Mouse (Mus musculus): ENCODE results near the gene Lif. TPM values are rescaled to one million over a fixed set of nuclear protein-coding genes. Genes with fewer than 3 reads are reported as not detected.

The Lif gene
- polyA plus RNA-seq, 2 experiments, result 0.02 TPM; not detected in 1

DNA sequence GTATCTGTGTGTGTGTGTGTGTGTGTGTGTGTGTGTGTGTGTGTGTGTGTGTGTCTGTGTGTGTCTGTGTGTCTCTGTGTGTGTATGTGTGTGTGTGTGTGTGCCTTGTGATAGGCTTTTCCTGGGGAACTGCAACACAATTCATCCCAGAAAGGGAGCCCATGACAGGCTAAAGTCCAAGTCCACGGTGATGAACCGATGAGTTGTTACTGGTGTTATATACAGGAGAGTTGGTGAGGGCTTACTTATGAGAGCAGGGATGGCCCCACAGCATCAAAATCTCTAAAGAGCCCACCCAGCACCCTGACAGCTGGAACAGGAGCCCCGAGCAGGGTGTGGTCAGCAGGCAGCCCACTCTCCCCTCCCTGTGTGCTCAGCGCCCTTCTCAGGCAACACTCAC lies 16.2 kb upstream of the Lif start:
- TF ChIP-seq CTCF (IDR thresholded peaks at IDR 0.05; ENCODE audit: low read depth) (no peak), EP300 (IDR thresholded peaks at IDR 0.05; ENCODE audit: low read depth) (no peak)
- WGBS (ENCODE audit: insufficient replicate concordance), result 56% methylated on average over 4 of the region's 4 CpGs
- H3K4me3 ChIP-seq (ENCODE audit: insufficient read depth in 1 of 2, low read depth in 2 of 2, low read length in 2 of 2), result no peak overlapping the region
- no peak overlapping the region for H3K27ac ChIP-seq
- H3K36me3 ChIP-seq (replicated peaks; ENCODE audit: control insufficient read depth, insufficient read depth, low read depth), result no peaks in the 10 kb centered on the region
- no peaks in the 10 kb centered on the region for H3K9me3 ChIP-seq (ENCODE audit: control insufficient read depth, low read length)
- H3K27me3 ChIP-seq (ENCODE audit: control insufficient read depth, insufficient read depth, low read length), result no peaks in the 10 kb centered on the region
- ATAC-seq (ENCODE audit: insufficient read depth) (no peak), DNase-seq (ENCODE audit: low read depth in 3 of 3, low spot score in 3 of 3) (no peak)
- no peak overlapping the region for H3K4me2 ChIP-seq (ENCODE audit: low read depth)
- H3K4me1 ChIP-seq (replicated peaks; ENCODE audit: control insufficient read depth in 2 of 2, insufficient read depth in 2 of 2, low read length in 1 of 2), result peaks cover 14 to 24% of the 10 kb centered on the region in 2 experiments
- H3K9ac ChIP-seq (replicated peaks), result no peak overlapping the region

DNA sequence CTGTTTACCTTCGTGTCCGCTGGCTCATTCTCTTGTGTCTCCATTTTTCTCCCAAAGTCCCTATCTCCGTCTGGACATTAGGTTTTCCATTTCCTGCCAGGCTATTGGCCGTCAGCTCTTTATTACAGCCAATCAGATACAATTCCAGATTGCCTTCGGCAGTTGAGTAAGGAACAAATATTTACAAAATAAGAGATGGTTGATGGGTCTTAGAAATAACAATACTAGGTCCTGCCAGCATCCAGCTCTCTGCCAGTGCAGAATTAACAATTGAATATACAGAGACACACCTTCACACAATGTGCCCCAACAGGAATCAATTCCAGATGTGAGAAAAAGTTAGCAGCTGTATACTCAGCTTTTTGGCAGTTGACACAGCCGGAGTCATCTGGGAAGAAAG lies 11.2 kb upstream of the Lif start:
- ATAC-seq (ENCODE audit: insufficient read depth) (no peak), DNase-seq (ENCODE audit: low read depth in 3 of 3, low spot score in 3 of 3) (no peak)
- peaks cover 12 to 23% of the 10 kb centered on the region in 2 experiments for H3K4me1 ChIP-seq (replicated peaks; ENCODE audit: control insufficient read depth in 2 of 2, insufficient read depth in 2 of 2, low read length in 1 of 2)
- H3K9ac ChIP-seq (replicated peaks), result no peak overlapping the region
- WGBS (ENCODE audit: insufficient replicate concordance), result 67% methylated on average over 6 of the region's 6 CpGs
- TF ChIP-seq EP300 (IDR thresholded peaks at IDR 0.05; ENCODE audit: low read depth) (no peak), CTCF (IDR thresholded peaks at IDR 0.05; ENCODE audit: low read depth) (no peak)
- H3K4me2 ChIP-seq (ENCODE audit: low read depth), result no peak overlapping the region
- no peak overlapping the region for H3K27ac ChIP-seq
- H3K9me3 ChIP-seq (ENCODE audit: control insufficient read depth, low read length), result no peaks in the 10 kb centered on the region
- no peaks in the 10 kb centered on the region for H3K36me3 ChIP-seq (replicated peaks; ENCODE audit: control insufficient read depth, insufficient read depth, low read depth)
- no peaks in the 10 kb centered on the region for H3K27me3 ChIP-seq (ENCODE audit: control insufficient read depth, insufficient read depth, low read length)
- H3K4me3 ChIP-seq (ENCODE audit: insufficient read depth in 1 of 2, low read depth in 2 of 2, low read length in 2 of 2), result no peak overlapping the region

GRCm38 (mm10) chr11:4246623-4247022 lies 10.7 kb upstream of the Lif start:
- Histone ChIP-seq H3K4me2 (ENCODE audit: low read depth) (no peak overlapping the region), H3K9me3 (ENCODE audit: control insufficient read depth, low read length) (no peaks in the 10 kb centered on the region), H3K4me1 (replicated peaks; ENCODE audit: control insufficient read depth in 2 of 2, insufficient read depth in 2 of 2, low read length in 1 of 2) (peaks cover 12 to 21% of the 10 kb centered on the region in 2 experiments), H3K36me3 (replicated peaks; ENCODE audit: control insufficient read depth, insufficient read depth, low read depth) (no peaks in the 10 kb centered on the region), H3K9ac (replicated peaks) (no peak overlapping the region), H3K27me3 (ENCODE audit: control insufficient read depth, insufficient read depth, low read length) (no peaks in the 10 kb centered on the region), H3K4me3 (ENCODE audit: insufficient read depth in 1 of 2, low read depth in 2 of 2, low read length in 2 of 2) (no peak overlapping the region), H3K27ac (no peak overlapping the region)
- no peak for DNase-seq (ENCODE audit: low read depth in 3 of 3, low spot score in 3 of 3)
- WGBS (ENCODE audit: insufficient replicate concordance), result 44% methylated on average over 4 of the region's 4 CpGs
- no peak for TF ChIP-seq EP300 (IDR thresholded peaks at IDR 0.05; ENCODE audit: low read depth)
- TF ChIP-seq CTCF (IDR thresholded peaks at IDR 0.05; ENCODE audit: low read depth), result no peak
- no peak for ATAC-seq (ENCODE audit: insufficient read depth)

GRCm38 (mm10) chr11:4247201-4247959 lies 10.0 kb upstream of the Lif start:
- no peak for DNase-seq (ENCODE audit: low read depth in 3 of 3, low spot score in 3 of 3)
- H3K4me3 ChIP-seq (ENCODE audit: insufficient read depth in 1 of 2, low read depth in 2 of 2, low read length in 2 of 2), result no peak overlapping the region
- TF ChIP-seq EP300 (IDR thresholded peaks at IDR 0.05; ENCODE audit: low read depth) (no peak), CTCF (IDR thresholded peaks at IDR 0.05; ENCODE audit: low read depth) (no peak)
- ATAC-seq (ENCODE audit: insufficient read depth), result no peak
- no peak overlapping the region for H3K4me2 ChIP-seq (ENCODE audit: low read depth)
- WGBS (ENCODE audit: insufficient replicate concordance), result 69% methylated on average over 14 of the region's 14 CpGs
- no peaks in the 10 kb centered on the region for H3K9me3 ChIP-seq (ENCODE audit: control insufficient read depth, low read length)
- H3K4me1 ChIP-seq (replicated peaks; ENCODE audit: control insufficient read depth in 2 of 2, insufficient read depth in 2 of 2, low read length in 1 of 2), result peaks cover 12 to 21% of the 10 kb centered on the region in 2 experiments
- no peak overlapping the region for H3K27ac ChIP-seq
- H3K36me3 ChIP-seq (replicated peaks; ENCODE audit: control insufficient read depth, insufficient read depth, low read depth), result no peaks in the 10 kb centered on the region
- H3K27me3 ChIP-seq (ENCODE audit: control insufficient read depth, insufficient read depth, low read length), result no peaks in the 10 kb centered on the region
- H3K9ac ChIP-seq (replicated peaks), result no peak overlapping the region

- DNase-seq (ENCODE audit: low read depth in 3 of 3, low spot score in 3 of 3), result no peak
- H3K4me1 ChIP-seq (replicated peaks; ENCODE audit: control insufficient read depth in 2 of 2, insufficient read depth in 2 of 2, low read length in 1 of 2), result peaks cover 12 to 21% of the 10 kb centered on the region in 2 experiments
- 71% methylated on average over 3 of the region's 3 CpGs for WGBS (ENCODE audit: insufficient replicate concordance)
- H3K27ac ChIP-seq, result no peak overlapping the region
- no peaks in the 10 kb centered on the region for H3K9me3 ChIP-seq (ENCODE audit: control insufficient read depth, low read length)
- no peak overlapping the region for H3K9ac ChIP-seq (replicated peaks)
- H3K27me3 ChIP-seq (ENCODE audit: control insufficient read depth, insufficient read depth, low read length), result no peaks in the 10 kb centered on the region
- H3K36me3 ChIP-seq (replicated peaks; ENCODE audit: control insufficient read depth, insufficient read depth, low read depth), result no peaks in the 10 kb centered on the region
- ATAC-seq (ENCODE audit: insufficient read depth), result no peak
- TF ChIP-seq CTCF (IDR thresholded peaks at IDR 0.05; ENCODE audit: low read depth) (no peak), EP300 (IDR thresholded peaks at IDR 0.05; ENCODE audit: low read depth) (no peak)
- H3K4me3 ChIP-seq (ENCODE audit: insufficient read depth in 1 of 2, low read depth in 2 of 2, low read length in 2 of 2), result no peak overlapping the region
- no peak overlapping the region for H3K4me2 ChIP-seq (ENCODE audit: low read depth)
These were observed 8.2 kb upstream of the Lif start for GRCm38 (mm10) chr11:4249151-4249550.

All from liver, embryonic 14.5 days (tissue).